Mouse (Mus musculus) MEL (cell line): ENCODE measurements around the gene Med16. TPM values are rescaled to one million over a fixed set of nuclear protein-coding genes. Genes with fewer than 3 reads are reported as not detected.

Source experiments
- DNase-seq: peaks from one replicate; pipeline ENCODE4 v3.0.0; 2011; ENCODE audit warnings: low read depth, low spot score
- H3K27ac ChIP-seq: 2 replicates; pipeline ENCODE4 v1.5.1; 2012; ENCODE audit warnings: low read depth, mild to moderate bottlenecking, control low read depth, low read length, moderate library complexity; ENCODE audit not compliant: control insufficient read depth
- H3K27me3 ChIP-seq, 2 experiments: fragments of 150-350 bp in 1 of 2; sonication (generic) in 1 of 2; 2 replicates each; pipeline ENCODE4 v1.6.1; 2012; ENCODE audit warnings: low read length in 2 of 2, mild to moderate bottlenecking in 2 of 2, improper control_type of control experiment in 1 of 2, moderate library complexity in 1 of 2; ENCODE audit not compliant: insufficient read depth in 2 of 2, control insufficient read depth in 1 of 2
- H3K36me3 ChIP-seq, 2 experiments: 2 replicates each; pipeline ENCODE4 v1.6.1; 2012 to 2014; ENCODE audit warnings: low read length in 2 of 2, improper control_type of control experiment in 1 of 2, inconsistent platforms in 1 of 2, mild to moderate bottlenecking in 1 of 2; ENCODE audit not compliant: insufficient read depth in 2 of 2, control insufficient read depth in 1 of 2
- H3K4me1 ChIP-seq, 2 experiments: fragments of 150-350 bp in 1 of 2; sonication (generic) in 1 of 2; 2 replicates each; pipeline ENCODE4 v1.6.1; 2012; ENCODE audit warnings: low read length in 2 of 2, improper control_type of control experiment in 1 of 2, mild to moderate bottlenecking in 1 of 2; ENCODE audit not compliant: insufficient read depth in 2 of 2, control insufficient read depth in 1 of 2
- H3K4me3 ChIP-seq, 2 experiments: fragments of 150-350 bp in 1 of 2; sonication (generic) in 1 of 2; 2 replicates each; pipeline ENCODE4 v1.5.1; 2012; ENCODE audit warnings: low read depth in 2 of 2, low read length in 2 of 2, mild to moderate bottlenecking in 2 of 2, moderate library complexity in 2 of 2, control low read depth in 1 of 2, improper control_type of control experiment in 1 of 2; ENCODE audit not compliant: control insufficient read depth in 1 of 2, insufficient read depth in 1 of 2
- H3K79me2 ChIP-seq: 2 replicates; pipeline ENCODE4 v1.6.1; 2012; ENCODE audit warnings: mild to moderate bottlenecking, low read length, moderate library complexity; ENCODE audit not compliant: control insufficient read depth, poor library complexity, insufficient read depth
- H3K9ac ChIP-seq: 2 replicates; pipeline ENCODE4 v1.6.1; 2012; ENCODE audit warnings: low read depth, mild to moderate bottlenecking, control low read depth, low read length, moderate library complexity; ENCODE audit not compliant: control insufficient read depth, poor library complexity, severe bottlenecking
- H3K9me3 ChIP-seq: fragments of 150-350 bp; sonication (generic); replicated peaks from 2 replicates; pipeline ENCODE4 v1.6.1; 2012; ENCODE audit warnings: mild to moderate bottlenecking, low read length, improper control_type of control experiment, moderate library complexity; ENCODE audit not compliant: insufficient read depth
- BHLHE40 ChIP-seq: IDR thresholded peaks from 2 replicates; pipeline ENCODE4 v1.6.1; 2012; ENCODE audit warnings: low read depth, mild to moderate bottlenecking, inconsistent platforms, low read length, improper control_type of control experiment, borderline replicate concordance
- CHD2 ChIP-seq: IDR thresholded peaks from 2 replicates; pipeline ENCODE4 v1.6.1; 2011; ENCODE audit warnings: low read length, improper control_type of control experiment
- CTCF ChIP-seq, 3 experiments: IDR thresholded peaks in 2 of 3; conservative IDR thresholded peaks in 1 of 3; 2 replicates each; pipeline ENCODE4 v1.5.1; 2011 to 2012; ENCODE audit warnings: low read length in 3 of 3, low read depth in 2 of 3, mild to moderate bottlenecking in 2 of 3, improper control_type of control experiment in 1 of 3, inconsistent platforms in 1 of 3, mixed read lengths in 1 of 3, moderate library complexity in 1 of 3; ENCODE audit not compliant: control insufficient read depth in 1 of 3, insufficient read depth in 1 of 3, poor library complexity in 1 of 3, severe bottlenecking in 1 of 3
- E2F4 ChIP-seq: IDR thresholded peaks from 2 replicates; pipeline ENCODE4 v1.6.1; 2011; ENCODE audit warnings: low read depth, low read length, improper control_type of control experiment, borderline replicate concordance
- ELF1 ChIP-seq: IDR thresholded peaks from 2 replicates; pipeline ENCODE4 v1.6.1; 2014; ENCODE audit warnings: low read depth, mild to moderate bottlenecking, inconsistent platforms, low read length, improper control_type of control experiment, moderate library complexity
- JUND ChIP-seq: IDR thresholded peaks from 2 replicates; pipeline ENCODE4 v1.6.1; 2011; ENCODE audit warnings: low read depth, mild to moderate bottlenecking, improper control_type of control experiment, low read length
- MAFK ChIP-seq: IDR thresholded peaks from 2 replicates; pipeline ENCODE4 v1.6.1; 2011; ENCODE audit warnings: low read depth, mild to moderate bottlenecking, low read length, improper control_type of control experiment, borderline replicate concordance
- MAZ ChIP-seq: IDR thresholded peaks from 2 replicates; pipeline ENCODE4 v1.6.1; 2012; ENCODE audit warnings: low read depth, mild to moderate bottlenecking, inconsistent platforms, low read length, improper control_type of control experiment
- MEF2A ChIP-seq: IDR thresholded peaks from 2 replicates; pipeline ENCODE4 v1.6.1; 2014; ENCODE audit warnings: low read depth, mild to moderate bottlenecking, inconsistent platforms, low read length, improper control_type of control experiment; ENCODE audit not compliant: poor library complexity, insufficient replicate concordance, severe bottlenecking; ENCODE audit errors: extremely low read depth
- NELFE ChIP-seq: IDR thresholded peaks from 2 replicates; pipeline ENCODE4 v1.6.1; 2011; ENCODE audit warnings: low read depth, low read length, improper control_type of control experiment
- NRF1 ChIP-seq: IDR thresholded peaks from 2 replicates; pipeline ENCODE4 v1.6.1; 2014; ENCODE audit warnings: low read depth, mild to moderate bottlenecking, inconsistent platforms, low read length, improper control_type of control experiment, moderate library complexity; ENCODE audit not compliant: poor library complexity, insufficient read depth, severe bottlenecking
- SMC3 ChIP-seq: IDR thresholded peaks from 2 replicates; pipeline ENCODE4 v1.6.1; 2011; ENCODE audit warnings: low read depth, low read length, improper control_type of control experiment
- TAL1 ChIP-seq: IDR thresholded peaks from 2 replicates; pipeline ENCODE4 v1.6.1; 2012; ENCODE audit warnings: mild to moderate bottlenecking, inconsistent platforms, low read length, moderate library complexity, mixed read lengths
- USF1 ChIP-seq: IDR thresholded peaks from 2 replicates; pipeline ENCODE4 v1.6.1; 2014; ENCODE audit warnings: low read depth, mild to moderate bottlenecking, inconsistent platforms, low read length, improper control_type of control experiment, moderate library complexity
- ZC3H11A ChIP-seq: IDR thresholded peaks from 2 replicates; pipeline ENCODE4 v1.6.1; 2012; ENCODE audit warnings: low read depth, mild to moderate bottlenecking, inconsistent platforms, low read length, improper control_type of control experiment
- polyA plus RNA-seq, 2 experiments: library from polyadenylated mRNA; stranded (reverse) in 1 of 2; unstranded in 1 of 2; fragments of >175 nt in 1 of 2; fragments of >200 nt in 1 of 2; gene quantifications; 2 replicates each; pipeline versions ENCODE4 v1.2.1 to v1.2.4; 2012; ENCODE audit warnings: low replicate concordance in 2 of 2, low read depth in 1 of 2; ENCODE audit not compliant: insufficient read length in 2 of 2, insufficient read depth in 1 of 2, missing spikeins in 1 of 2
- total RNA-seq: library from RNA; depleted of rRNA; stranded (reverse); fragments of 300-350 nt; gene quantifications from 2 replicates; pipeline ENCODE4 v1.2.3, GENCODE M21; 2012

Gene Med16
- total and polyA plus RNA-seq, 3 experiments = 17.3 to 41.2 TPM; not detected in 1

GRCm38 (mm10) chr10:79907415-79907814, 1.3 kb downstream of the Med16 start:
- no peaks in the 10 kb centered on the region for H3K9me3 ChIP-seq
- H3K79me2 ChIP-seq = no peaks in the 10 kb centered on the region; the same call in 1 of the 2 replicates
- no peak overlapping the region for H3K27ac ChIP-seq
- no peak for DNase-seq
- no peaks in the 10 kb centered on the region; a peak in 1 of 4 replicates for H3K36me3 ChIP-seq
- no peak overlapping the region for H3K9ac ChIP-seq
- H3K27me3 ChIP-seq = no peaks in the 10 kb centered on the region
- no peak overlapping the region for H3K4me3 ChIP-seq
- TF ChIP-seq NELFE (no peak), TAL1 (no peak), E2F4 (no peak), SMC3 (no peak), ELF1 (no peak), JUND (no peak), BHLHE40 (no peak), MAFK (no peak)
- peaks cover 0 to 5% of the 10 kb centered on the region in 2 experiments; a peak in 2 of 4 replicates for H3K4me1 ChIP-seq

- H3K36me3 ChIP-seq = no peaks in the 10 kb centered on the region; a peak in 1 of 4 replicates
- TF ChIP-seq USF1 (no peak), CHD2 (no peak), ZC3H11A (no peak), MEF2A (no peak), NRF1 (no peak), MAZ (no peak)
- H3K27ac ChIP-seq = no peak overlapping the region
- no peaks in the 10 kb centered on the region; the same call in 1 of the 2 replicates for H3K79me2 ChIP-seq
- DNase-seq = no peak
- H3K27me3 ChIP-seq = no peaks in the 10 kb centered on the region
- H3K4me3 ChIP-seq = no peak overlapping the region
- no peaks in the 10 kb centered on the region for H3K9me3 ChIP-seq
- peaks cover 0 to 5% of the 10 kb centered on the region in 2 experiments; a peak in 2 of 4 replicates for H3K4me1 ChIP-seq
- H3K9ac ChIP-seq = no peak overlapping the region
Observed at GRCm38 (mm10) chr10:79906712-79907111, 2.0 kb downstream of the Med16 start.

- Histone ChIP-seq H3K4me1 (no peaks in the 10 kb centered on the region), H3K27ac (no peak overlapping the region), H3K4me3 (no peak overlapping the region), H3K9ac (no peak overlapping the region), H3K36me3 (no peaks in the 10 kb centered on the region), H3K79me2 (no peaks in the 10 kb centered on the region), H3K9me3 (no peaks in the 10 kb centered on the region), H3K27me3 (no peaks in the 10 kb centered on the region)
- TF ChIP-seq JUND (no peak), CTCF (IDR thresholded peaks at IDR 0.05 in 2 of 3, conservative IDR thresholded peaks at IDR 0.05 in 1 of 3; ENCODE audit: control insufficient read depth in 1 of 3, insufficient read depth in 1 of 3, low read depth in 2 of 3, low read length in 3 of 3, poor library complexity in 1 of 3, severe bottlenecking in 1 of 3) (peak in 1 of 3 experiments; percentile 6; a peak in 1 of 6 replicates)
- no peak for DNase-seq
Observed at GRCm38 (mm10) chr10:79900951-79901410, 7.7 kb downstream of the Med16 start.
